Mouse (Mus musculus): ENCODE data around the gene Dhodh. TPM values are rescaled to one million over a fixed set of nuclear protein-coding genes. Genes with fewer than 3 reads are reported as not detected.
A peak's percentile ranks its signal among the peaks of the same experiment; 100 is the strongest.

The Dhodh gene
- 5.0 and 12.8 TPM in 2 replicates for polyA plus RNA-seq (2011; ENCODE audit: insufficient read depth, insufficient read length, low replicate concordance, missing spikeins)

DNA sequence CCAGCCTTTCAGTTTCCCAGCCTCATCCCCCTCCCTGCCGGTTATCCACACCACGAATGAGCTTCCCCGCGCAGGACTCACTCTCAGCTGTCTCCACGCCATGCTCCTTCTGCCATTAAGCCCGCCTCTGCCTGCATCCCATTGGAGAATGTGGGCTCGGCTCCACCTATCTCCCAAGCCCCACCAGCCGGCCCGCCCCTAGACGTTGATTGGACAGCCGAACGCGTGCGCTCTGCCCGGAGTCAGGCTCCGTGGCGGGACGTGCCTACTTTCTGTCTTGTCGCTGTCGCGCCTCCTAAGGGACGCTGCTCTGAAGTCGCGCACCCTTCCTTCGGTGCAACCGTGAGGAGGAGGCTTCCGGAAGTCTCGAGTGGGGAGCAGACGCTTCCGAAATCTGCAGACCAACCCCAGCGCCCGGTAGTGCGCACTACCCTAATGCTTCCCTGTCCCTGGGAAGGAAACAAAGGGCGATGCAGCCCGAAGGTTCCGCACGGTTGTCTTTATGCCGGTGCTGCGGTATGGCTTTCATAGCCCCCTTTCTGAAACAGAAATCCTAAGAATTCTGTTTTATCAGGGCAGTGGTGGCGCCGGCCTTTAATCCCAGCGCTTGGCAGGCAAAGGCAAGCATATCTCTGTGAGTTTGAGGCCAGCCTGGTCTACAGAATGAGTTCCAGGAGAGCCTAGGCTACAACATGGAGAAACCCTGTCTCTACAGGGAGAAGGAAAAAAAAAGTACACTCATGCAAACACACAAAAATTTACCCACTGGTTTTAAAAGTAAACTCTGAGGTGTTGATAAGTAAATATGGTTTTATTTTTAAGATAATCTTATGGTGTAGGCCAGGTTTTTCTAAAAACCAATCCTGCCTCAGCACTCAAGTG is at the start of gene Dhodh:
Gene Dhodh, minus strand, starts transcription at position 403 of the 882 bp plus-strand sequence.
- TF ChIP-seq CTCF (IDR thresholded peaks at IDR 0.05; ENCODE audit: control insufficient read depth, insufficient read depth, low read length) (peak; percentile 9; the same call in 1 of the 2 replicates), POLR2A (IDR thresholded peaks at IDR 0.05; ENCODE audit: borderline replicate concordance, control insufficient read depth, low read depth, low read length) (peak; percentile 93; the same call in 1 of the 2 replicates)
- under 1% methylated on average over 42 of the region's 42 CpGs for WGBS
- Histone ChIP-seq H3K4me3 (replicated peaks; ENCODE audit: control insufficient read depth, low read depth, low read length) (peak within 1 kb of the TSS; percentile 80), H3K27ac (ENCODE audit: control insufficient read depth, insufficient read depth, low read depth, low read length, poor library complexity) (peak within 1 kb of the TSS; percentile 93), H3K4me1 (ENCODE audit: control insufficient read depth, insufficient read depth, low read length) (peaks cover 2% of the 10 kb centered on the region; the same call in 1 of the 2 replicates)

DNA sequence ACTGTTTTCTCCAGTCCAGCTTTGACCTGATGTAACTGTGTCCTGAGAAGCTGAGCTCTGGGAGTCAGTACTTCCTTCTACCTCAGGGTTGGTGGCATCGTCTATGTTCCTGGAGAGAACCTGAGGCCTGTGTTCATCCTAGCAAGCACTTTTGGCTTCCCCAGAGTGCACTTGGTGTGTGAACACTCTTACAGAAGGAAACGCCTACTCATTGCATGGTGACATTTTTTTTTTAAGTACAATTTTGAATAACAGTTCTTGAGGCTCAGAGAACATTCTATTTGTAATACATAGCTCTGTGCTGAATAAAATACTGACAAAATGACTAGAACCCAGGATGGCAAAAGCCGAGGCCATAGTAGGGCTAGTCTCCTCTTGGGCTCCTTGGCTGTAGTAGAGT is 48.4 kb upstream of the Dhodh start:
- H3K27ac ChIP-seq (ENCODE audit: control insufficient read depth, insufficient read depth, low read depth, low read length, poor library complexity): no peak overlapping the region
- no peak overlapping the region for H3K4me3 ChIP-seq (replicated peaks; ENCODE audit: control insufficient read depth, low read depth, low read length)
- no peaks in the 10 kb centered on the region for H3K4me1 ChIP-seq (ENCODE audit: control insufficient read depth, insufficient read depth, low read length)
- WGBS: 71% methylated on average over 3 of the region's 3 CpGs
- TF ChIP-seq POLR2A (IDR thresholded peaks at IDR 0.05; ENCODE audit: borderline replicate concordance, control insufficient read depth, low read depth, low read length): no peak
- no peak for TF ChIP-seq CTCF (IDR thresholded peaks at IDR 0.05; ENCODE audit: control insufficient read depth, insufficient read depth, low read length)

DNA sequence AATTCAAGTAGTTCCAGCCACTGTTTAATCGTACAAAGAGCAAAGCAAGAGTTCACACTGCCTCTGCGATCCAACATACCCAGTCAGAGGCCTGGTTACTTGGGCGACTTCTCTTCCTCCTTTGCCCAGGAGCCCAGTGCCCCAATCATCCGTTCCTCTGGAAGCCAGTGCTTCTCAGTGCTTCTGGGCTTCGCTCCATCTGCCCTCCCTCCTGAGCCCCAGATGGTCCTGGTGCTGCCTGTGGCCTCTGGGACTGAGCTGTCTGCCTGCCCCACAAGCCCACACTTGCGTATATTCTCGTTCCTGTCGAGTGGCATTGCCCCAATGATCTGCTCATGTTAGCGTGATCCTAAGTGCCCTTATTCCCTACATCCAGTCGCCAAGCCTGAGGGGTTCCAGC is 42.3 kb upstream of the Dhodh start:
- no peak overlapping the region for H3K27ac ChIP-seq (ENCODE audit: control insufficient read depth, insufficient read depth, low read depth, low read length, poor library complexity)
- no peak overlapping the region for H3K4me3 ChIP-seq (replicated peaks; ENCODE audit: control insufficient read depth, low read depth, low read length)
- no peaks in the 10 kb centered on the region for H3K4me1 ChIP-seq (ENCODE audit: control insufficient read depth, insufficient read depth, low read length)
- 73% methylated on average over 10 of the region's 10 CpGs for WGBS
- TF ChIP-seq CTCF (IDR thresholded peaks at IDR 0.05; ENCODE audit: control insufficient read depth, insufficient read depth, low read length) (no peak), POLR2A (IDR thresholded peaks at IDR 0.05; ENCODE audit: borderline replicate concordance, control insufficient read depth, low read depth, low read length) (no peak)

DNA sequence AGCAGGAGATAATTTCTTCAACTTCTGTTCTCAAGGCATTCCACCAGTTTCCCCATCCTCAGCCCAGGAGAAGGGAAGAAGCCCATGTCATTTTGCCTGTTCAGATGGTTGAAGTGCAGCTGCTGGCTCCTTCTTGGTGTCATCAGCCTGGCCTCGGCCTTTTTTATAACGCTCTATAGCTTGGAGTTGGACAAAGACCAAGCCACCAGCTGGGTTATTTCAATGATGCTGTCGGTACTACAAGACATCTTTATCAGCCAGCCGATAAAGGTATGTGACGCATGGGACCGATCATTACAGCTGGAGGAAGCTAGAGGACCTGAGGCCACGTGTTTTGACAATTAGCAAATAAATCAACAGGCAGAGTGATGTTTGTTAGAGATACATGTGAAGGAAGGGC is 40.0 kb upstream of the Dhodh start:
- Histone ChIP-seq H3K27ac (ENCODE audit: control insufficient read depth, insufficient read depth, low read depth, low read length, poor library complexity) (no peak overlapping the region), H3K4me3 (replicated peaks; ENCODE audit: control insufficient read depth, low read depth, low read length) (no peak overlapping the region), H3K4me1 (ENCODE audit: control insufficient read depth, insufficient read depth, low read length) (no peaks in the 10 kb centered on the region)
- WGBS: 85% methylated on average over 7 of the region's 7 CpGs
- TF ChIP-seq POLR2A (IDR thresholded peaks at IDR 0.05; ENCODE audit: borderline replicate concordance, control insufficient read depth, low read depth, low read length): no peak
- TF ChIP-seq CTCF (IDR thresholded peaks at IDR 0.05; ENCODE audit: control insufficient read depth, insufficient read depth, low read length): no peak

GRCm38 (mm10) chr8:109647331-109647730 is 38.9 kb upstream of the Dhodh start:
- TF ChIP-seq POLR2A (IDR thresholded peaks at IDR 0.05; ENCODE audit: borderline replicate concordance, control insufficient read depth, low read depth, low read length) (no peak), CTCF (IDR thresholded peaks at IDR 0.05; ENCODE audit: control insufficient read depth, insufficient read depth, low read length) (no peak)
- H3K27ac ChIP-seq (ENCODE audit: control insufficient read depth, insufficient read depth, low read depth, low read length, poor library complexity): no peak overlapping the region
- 75% methylated on average over 11 of the region's 11 CpGs for WGBS
- no peaks in the 10 kb centered on the region for H3K4me1 ChIP-seq (ENCODE audit: control insufficient read depth, insufficient read depth, low read length)
- no peak overlapping the region for H3K4me3 ChIP-seq (replicated peaks; ENCODE audit: control insufficient read depth, low read depth, low read length)

- H3K4me1 ChIP-seq (ENCODE audit: control insufficient read depth, insufficient read depth, low read length): no peaks in the 10 kb centered on the region
- no peak for TF ChIP-seq CTCF (IDR thresholded peaks at IDR 0.05; ENCODE audit: control insufficient read depth, insufficient read depth, low read length)
- TF ChIP-seq POLR2A (IDR thresholded peaks at IDR 0.05; ENCODE audit: borderline replicate concordance, control insufficient read depth, low read depth, low read length): no peak
- WGBS: 69% methylated on average over 5 of the region's 5 CpGs
- H3K27ac ChIP-seq (ENCODE audit: control insufficient read depth, insufficient read depth, low read depth, low read length, poor library complexity): no peak overlapping the region
- no peak overlapping the region for H3K4me3 ChIP-seq (replicated peaks; ENCODE audit: control insufficient read depth, low read depth, low read length)
Observed at GRCm38 (mm10) chr8:109641236-109641635, 32.8 kb upstream of the Dhodh start.

- H3K4me3 ChIP-seq (replicated peaks; ENCODE audit: control insufficient read depth, low read depth, low read length): no peak overlapping the region
- TF ChIP-seq CTCF (IDR thresholded peaks at IDR 0.05; ENCODE audit: control insufficient read depth, insufficient read depth, low read length) (no peak), POLR2A (IDR thresholded peaks at IDR 0.05; ENCODE audit: borderline replicate concordance, control insufficient read depth, low read depth, low read length) (no peak)
- H3K4me1 ChIP-seq (ENCODE audit: control insufficient read depth, insufficient read depth, low read length): no peaks in the 10 kb centered on the region
- 58% methylated on average over 7 of the region's 7 CpGs for WGBS
- no peak overlapping the region for H3K27ac ChIP-seq (ENCODE audit: control insufficient read depth, insufficient read depth, low read depth, low read length, poor library complexity)
Observed at GRCm38 (mm10) chr8:109640410-109640809, 31.9 kb upstream of the Dhodh start.

DNA sequence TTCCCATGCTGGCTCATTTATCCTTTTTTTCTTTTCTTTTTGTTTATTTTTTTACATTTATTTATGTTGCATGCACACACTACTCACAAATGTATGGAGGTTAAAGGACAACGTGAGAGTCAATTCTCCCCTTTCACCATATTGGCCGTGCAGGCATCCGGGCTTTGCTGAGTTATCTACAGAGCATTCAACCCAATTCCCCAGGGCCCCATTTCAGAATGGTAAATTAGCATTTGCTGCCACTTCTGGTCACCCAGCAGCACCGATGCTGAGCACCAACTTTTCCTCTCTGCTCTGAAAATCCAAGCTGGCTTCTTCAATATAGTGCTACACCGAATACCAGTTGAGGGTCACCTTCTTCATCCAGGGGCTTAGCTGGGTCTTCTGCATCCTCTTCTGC is 30.4 kb upstream of the Dhodh start:
- H3K27ac ChIP-seq (ENCODE audit: control insufficient read depth, insufficient read depth, low read depth, low read length, poor library complexity): no peak overlapping the region
- no peaks in the 10 kb centered on the region for H3K4me1 ChIP-seq (ENCODE audit: control insufficient read depth, insufficient read depth, low read length)
- 78% methylated on average over 5 of the region's 5 CpGs for WGBS
- TF ChIP-seq CTCF (IDR thresholded peaks at IDR 0.05; ENCODE audit: control insufficient read depth, insufficient read depth, low read length): no peak
- no peak for TF ChIP-seq POLR2A (IDR thresholded peaks at IDR 0.05; ENCODE audit: borderline replicate concordance, control insufficient read depth, low read depth, low read length)
- H3K4me3 ChIP-seq (replicated peaks; ENCODE audit: control insufficient read depth, low read depth, low read length): no peak overlapping the region
